Mouse (Mus musculus) testis, adult 2 months (tissue): Measurements from ENCODE around the gene Tma7.

Experiments
- CTCF ChIP-seq: fragments of 200-500 bp; IDR thresholded peaks from 2 replicates; pipeline ENCODE4 v1.5.1; 2012; ENCODE audit warnings: low read depth, mild to moderate bottlenecking, inconsistent platforms, low read length, moderate library complexity; ENCODE audit not compliant: control insufficient read depth, insufficient read depth, insufficient replicate concordance
- POLR2A ChIP-seq: fragments of 200-500 bp; IDR thresholded peaks from 2 replicates; pipeline ENCODE4 v1.6.1; 2012; ENCODE audit warnings: low read depth, mild to moderate bottlenecking, inconsistent platforms, low read length, moderate library complexity; ENCODE audit not compliant: control insufficient read depth

DNA sequence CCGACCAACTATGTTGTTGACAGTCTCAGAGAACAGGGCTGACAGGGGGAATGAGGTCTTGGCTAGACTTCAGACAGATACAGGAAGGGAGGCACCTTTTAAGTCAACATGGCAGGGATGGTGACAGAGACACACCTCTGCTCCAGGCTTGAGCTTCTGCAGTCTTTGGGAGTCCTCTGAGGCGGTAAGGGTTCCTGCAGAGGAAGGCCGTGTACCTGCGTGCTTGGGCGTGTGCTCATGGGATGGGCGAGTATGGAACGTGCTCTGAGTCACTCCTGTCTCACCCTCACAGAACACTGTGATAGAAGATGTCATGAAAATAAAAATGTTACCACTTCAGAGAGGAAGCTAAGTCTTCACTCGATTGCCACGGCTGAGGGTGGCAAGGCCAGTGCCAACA lies 37.2 kb upstream of the Tma7 start:
- no peak for TF ChIP-seq POLR2A
- no peak for TF ChIP-seq CTCF
